Mouse (Mus musculus) liver, embryonic 14 days (tissue): ENCODE data around the gene Dffb. TPM values are rescaled to one million over a fixed set of nuclear protein-coding genes. Genes with fewer than 3 reads are reported as not detected.

Source experiments
- polyA plus RNA-seq: library from polyadenylated mRNA; depleted of rRNA; stranded (reverse); fragments of >200 nt; gene quantifications from 2 replicates; pipeline ENCODE4 v1.2.3, GENCODE M21; 2012; rRNA removed

Gene Dffb
- 7.7 and 7.8 TPM in 2 replicates for polyA plus RNA-seq

DNA sequence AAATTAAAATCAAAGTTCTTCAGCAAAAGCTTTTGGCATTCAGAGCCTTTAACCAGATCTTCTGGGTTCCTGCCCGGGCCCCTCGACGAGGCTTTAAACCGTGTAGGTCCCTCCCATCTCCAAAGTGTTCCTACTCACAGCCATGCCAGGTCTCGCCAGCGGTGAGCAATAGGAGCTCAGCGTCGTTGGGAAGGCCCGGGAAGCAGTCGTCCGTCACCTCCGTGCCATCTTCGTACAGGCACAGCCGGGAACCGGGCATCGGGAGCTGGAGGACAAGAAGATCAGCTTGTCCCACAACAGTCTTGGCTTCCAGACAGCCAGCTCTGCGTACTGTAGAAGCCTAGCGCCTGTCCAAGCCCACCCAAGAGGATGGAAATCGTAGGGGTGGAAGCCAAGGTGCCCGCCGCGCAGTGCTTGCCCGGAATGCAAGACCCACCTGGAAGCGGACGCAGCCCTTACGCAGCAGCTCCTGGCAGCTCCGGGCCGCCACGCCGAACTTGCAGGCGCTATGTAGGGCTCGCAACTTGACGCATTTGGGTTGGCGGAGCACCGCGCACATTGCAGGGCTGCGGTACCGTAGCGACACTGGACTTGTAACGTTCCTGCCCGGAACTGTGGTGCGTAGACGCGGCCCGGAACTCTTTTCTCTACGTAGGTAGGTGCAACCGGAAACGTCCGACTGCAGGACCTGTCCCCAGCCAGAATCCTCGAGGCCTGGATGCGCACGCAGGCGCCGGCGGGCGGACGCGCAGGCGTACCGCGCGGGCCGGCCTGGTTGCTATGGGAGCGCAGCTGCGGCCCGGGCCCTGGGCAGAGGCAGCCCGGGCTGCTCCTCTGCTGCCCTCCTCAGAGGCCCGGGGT lies at the start of gene Dffb, which contains the start of gene Cep104:
TSS of gene Dffb (minus strand) at position 696 of the 861 bp plus-strand sequence.
TSS of gene Cep104 (plus strand) at position 764 of the 861 bp plus-strand sequence.

DNA sequence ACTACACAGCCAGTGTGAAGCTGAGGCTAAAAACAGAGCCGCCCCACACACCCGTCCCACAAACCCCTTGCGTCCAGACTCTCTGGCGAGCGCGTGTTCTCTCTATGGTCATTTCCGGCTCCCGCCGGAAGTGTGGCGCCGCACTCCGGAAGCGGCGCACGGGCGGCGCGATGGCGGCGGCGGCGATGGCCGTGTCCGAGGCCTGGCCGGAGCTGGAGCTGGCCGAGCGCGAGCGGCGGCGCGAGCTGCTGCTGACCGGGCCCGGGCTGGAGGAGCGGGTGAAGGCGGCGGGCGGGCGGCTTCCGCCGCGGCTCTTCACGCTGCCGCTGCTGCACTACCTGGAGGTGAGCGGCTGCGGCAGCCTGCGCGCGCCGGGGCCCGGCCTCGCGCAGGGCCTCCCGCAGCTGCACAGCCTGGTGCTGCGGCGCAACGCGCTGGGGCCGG lies 36.7 kb upstream of the Dffb start, which contains the start of gene Lrrc47:
TSS of gene Lrrc47 (plus strand) at position 86 of the 444 bp plus-strand sequence.

DNA sequence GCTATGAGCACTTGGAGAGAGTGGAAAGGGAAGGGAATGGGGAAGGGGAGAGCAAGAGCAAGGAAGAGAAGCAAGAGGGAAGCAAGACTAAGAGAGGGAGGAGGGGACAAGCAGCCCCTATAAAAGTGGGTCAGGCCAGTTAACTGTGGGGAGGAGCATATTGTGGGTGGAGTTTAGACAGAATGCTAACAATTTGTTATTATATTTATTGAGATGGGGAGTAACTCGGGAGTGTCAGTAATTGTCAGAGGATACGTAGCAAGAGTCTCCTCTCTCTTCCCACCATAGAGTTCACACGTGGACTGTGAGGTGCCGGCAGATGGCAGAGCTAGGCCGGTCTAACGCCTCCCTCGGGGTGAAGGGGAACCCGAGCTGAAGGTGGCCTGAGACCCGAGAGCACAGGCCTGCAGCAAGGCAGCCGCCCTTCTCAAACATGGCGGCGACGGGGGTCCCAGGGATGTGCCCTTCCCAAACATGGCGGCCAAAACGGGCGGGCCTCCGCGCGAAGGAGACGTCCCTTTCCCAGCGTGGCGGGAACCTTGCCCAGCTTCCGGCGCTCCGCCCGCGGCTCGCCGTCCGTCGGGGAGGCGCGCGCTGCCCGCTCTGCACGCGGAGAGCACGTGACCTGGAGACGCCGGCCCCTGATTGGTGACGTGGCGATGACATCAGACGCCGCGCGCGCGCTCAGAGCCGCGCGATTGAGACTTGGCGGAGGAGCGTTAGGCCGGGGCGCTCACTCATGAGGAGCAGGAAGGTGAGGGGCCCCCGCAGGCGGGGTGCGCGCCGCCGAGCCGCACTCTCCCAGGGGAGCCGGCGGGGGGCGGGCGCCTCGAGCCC lies 18.1 kb downstream of the Dffb start, which contains the start of gene A430005L14Rik:
TSS of gene A430005L14Rik (plus strand) at position 669 of the 837 bp plus-strand sequence.

Other genes starting within 250 kb of the Dffb start
- gene A430005L14Rik, start 17.9 kb downstream of the Dffb start, polyA plus RNA-seq, result 26.8 and 33.3 TPM in 2 replicates
- gene Cep104, start 68 bp upstream of the Dffb start, polyA plus RNA-seq, result 3.5 and 4.0 TPM in 2 replicates
- gene Lrrc47, start 36.6 kb upstream of the Dffb start, polyA plus RNA-seq, result 22.5 and 23.0 TPM in 2 replicates
- gene Smim1, start 51.1 kb upstream of the Dffb start, polyA plus RNA-seq, result 186 and 199 TPM in 2 replicates
- not detected in 2 replicates for gene Ccdc27, start 67.6 kb upstream of the Dffb start, polyA plus RNA-seq
- gene Trp73, start 165.1 kb upstream of the Dffb start, polyA plus RNA-seq, result 0.01 TPM in 1 of 2 replicates, not detected in the other
- gene Wrap73, start 167.2 kb upstream of the Dffb start, polyA plus RNA-seq, result 14.0 and 16.0 TPM in 2 replicates
- 62.7 and 71.1 TPM in 2 replicates for gene Tprgl, start 185.5 kb upstream of the Dffb start, polyA plus RNA-seq
- 0.53 and 0.70 TPM in 2 replicates for gene Megf6, start 195.6 kb upstream of the Dffb start, polyA plus RNA-seq